Mouse (Mus musculus) layer of hippocampus, postnatal 36 days (tissue): ENCODE results near the gene Fasn. TPM values are rescaled to one million over a fixed set of nuclear protein-coding genes. Genes with fewer than 3 reads are reported as not detected.

Source experiments
- DNase-seq, 2 experiments: peaks; one replicate each; pipeline ENCODE4 v3.0.0; 2022
- total RNA-seq, 2 experiments: library from RNA; stranded (reverse); gene quantifications; 2 replicates each; pipeline ENCODE4 v1.2.3; 2021

The Fasn gene
- total RNA-seq, 2 experiments from 2014 or later, result 173 to 191 TPM

DNA sequence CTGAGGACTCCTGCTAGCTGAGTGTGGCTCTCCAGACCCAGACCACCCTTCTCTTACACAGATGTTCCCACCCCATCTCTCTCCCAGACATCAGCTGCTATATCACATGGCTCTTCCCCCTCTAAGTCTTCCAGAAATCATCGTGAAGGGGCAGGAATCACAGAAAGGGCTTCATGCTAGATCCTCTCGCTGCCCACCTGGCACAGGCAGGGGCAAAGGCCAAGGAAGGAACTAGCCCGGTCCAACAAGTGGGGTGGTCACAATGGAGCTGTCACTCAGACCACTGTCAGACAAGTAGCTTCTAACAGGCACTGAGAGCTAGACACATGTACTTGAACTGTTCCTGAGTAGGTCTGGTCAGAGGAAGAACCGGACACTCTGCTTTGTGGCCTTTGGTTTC lies 4.1 kb upstream of the Fasn start:
- no peak for DNase-seq

DNA sequence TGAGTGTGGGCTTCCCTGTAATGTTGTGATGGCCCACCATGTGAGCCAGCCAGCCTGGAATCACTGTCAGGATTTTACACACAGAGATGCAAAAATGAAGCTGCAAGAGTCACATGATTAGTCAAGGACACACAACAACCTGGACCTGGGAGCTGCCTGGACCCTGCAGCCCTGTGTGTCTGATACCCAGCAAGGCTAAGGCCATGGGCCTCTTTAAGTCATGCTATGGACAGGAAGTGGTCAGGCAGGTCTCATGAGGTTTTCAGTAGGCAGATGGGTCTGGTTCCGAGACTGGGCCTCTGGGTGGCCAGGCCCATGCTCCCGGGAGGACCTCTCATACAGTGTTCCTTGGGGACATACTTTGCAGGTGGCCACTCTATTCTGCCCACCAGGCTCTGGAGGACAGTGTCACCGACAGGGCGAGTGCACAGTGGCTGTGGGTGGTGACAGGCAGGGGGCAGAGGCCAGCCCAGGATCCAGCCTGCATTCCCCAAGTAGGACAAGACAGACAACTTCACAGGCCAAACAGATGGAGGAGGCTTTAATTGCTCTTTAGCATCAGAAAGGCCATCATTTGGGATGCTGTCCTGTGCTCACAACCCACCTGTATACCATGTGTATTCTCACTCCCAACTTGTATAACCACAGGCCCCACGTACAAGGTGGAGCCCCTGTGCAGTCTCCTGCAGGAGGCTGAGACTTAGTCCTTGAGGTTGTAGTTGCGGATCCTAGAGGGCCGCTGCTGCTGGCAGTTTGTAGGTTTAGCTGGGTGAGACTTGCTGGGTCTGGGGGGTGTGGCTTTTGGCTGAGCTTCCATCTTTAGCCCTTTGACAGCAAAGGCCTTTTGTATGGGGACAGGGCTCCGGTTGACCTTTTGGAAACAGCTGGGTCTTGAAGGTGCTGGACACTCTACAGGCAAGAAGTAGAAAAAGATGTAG lies 1.9 kb upstream of the Fasn start:
- peak in 1 of 2 experiments; percentile 1 for DNase-seq

DNA sequence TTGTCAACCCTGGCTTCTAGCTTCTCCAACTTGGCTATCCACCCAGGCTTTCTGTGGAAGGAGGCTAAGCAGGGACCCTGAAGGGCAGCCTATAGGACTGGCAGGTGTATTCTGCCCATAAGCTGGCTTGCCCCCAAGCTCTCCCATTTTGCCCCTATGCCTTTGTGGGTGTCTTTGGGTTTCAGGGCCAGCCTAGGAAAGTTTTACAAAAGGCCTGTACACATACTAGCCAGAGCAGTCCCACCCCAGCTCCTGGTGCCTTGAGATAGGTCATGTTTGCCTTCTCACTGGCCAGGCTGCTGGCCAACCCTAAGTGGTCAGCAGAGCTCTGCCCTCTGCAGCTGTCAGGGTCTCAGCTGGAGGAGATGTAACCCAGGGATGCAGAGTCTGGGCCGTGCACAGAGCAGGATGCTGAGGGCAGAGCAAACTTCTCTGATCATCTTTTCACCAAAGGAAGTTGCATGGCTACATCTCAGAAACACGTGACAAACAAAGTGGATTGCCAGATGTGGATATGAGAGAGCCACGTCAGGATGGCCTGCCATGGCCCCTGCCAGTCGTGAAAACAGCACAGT lies 1.0 kb upstream of the Fasn start:
- DNase-seq, result peak in 1 of 2 experiments; percentile 7

- DNase-seq, result no peak
These were observed 491 bp upstream of the Fasn start for GRCm38 (mm10) chr11:120824787-120825288.

GRCm38 (mm10) chr11:120823551-120823947 lies 798 bp downstream of the Fasn start:
- no peak for DNase-seq

DNA sequence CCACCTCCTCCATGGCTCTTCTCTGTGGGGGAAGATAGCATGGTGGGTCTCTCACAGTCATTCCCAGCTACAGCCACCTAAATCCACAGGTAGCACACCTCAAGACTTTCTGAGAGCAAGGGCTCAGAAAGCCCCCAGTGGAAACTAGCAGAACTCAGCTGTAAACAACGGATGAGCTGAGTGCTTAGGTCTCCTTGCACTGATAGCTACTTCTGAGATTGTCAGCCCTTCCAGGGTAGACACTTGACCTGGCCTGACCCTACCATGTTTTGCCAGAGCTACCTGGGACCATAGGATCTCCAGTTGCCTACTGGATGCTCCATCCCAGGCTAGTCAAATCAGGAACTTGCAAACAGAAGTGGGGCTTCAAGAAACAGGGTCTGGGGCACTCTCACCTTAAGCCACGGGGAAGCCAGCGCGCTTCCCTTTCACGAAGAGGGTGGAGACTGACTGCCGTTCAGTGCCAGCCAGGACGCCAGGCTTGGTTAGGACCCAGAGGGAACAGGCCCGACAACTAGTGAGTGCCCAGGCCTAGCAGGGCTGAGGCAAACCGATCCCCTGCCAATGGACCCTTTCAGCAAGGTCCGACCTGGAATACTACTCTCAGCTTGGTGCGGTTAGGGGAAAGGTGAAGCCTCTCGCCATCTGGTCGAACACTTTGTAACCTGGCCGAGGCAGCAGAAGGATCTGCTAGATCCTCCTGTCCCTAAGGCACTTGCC lies 1.4 kb downstream of the Fasn start:
- peak; percentile 16 to 30 for DNase-seq

DNA sequence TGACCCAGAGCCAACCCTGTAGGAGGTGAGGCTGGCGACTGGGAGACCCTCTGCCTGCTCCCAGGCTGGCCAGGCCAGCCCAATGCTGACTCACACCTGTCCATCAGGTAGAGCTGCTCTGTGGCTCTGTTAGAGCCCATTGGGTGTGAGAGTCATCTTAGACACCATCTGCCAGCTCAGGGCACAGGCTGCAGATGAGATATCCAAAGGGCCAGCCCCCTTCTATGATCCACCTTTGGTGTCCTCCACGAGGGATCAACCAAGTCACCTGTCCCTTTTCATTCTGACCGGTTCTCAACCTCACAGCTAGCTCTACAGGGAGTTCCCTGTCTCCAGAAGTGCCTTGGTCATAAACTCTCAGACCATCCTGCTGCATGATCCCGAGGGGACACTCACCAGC lies 2.0 kb downstream of the Fasn start:
- DNase-seq, result no peak

GRCm38 (mm10) chr11:120821076-120821922 lies 3.0 kb downstream of the Fasn start:
- DNase-seq, result no peak

GRCm38 (mm10) chr11:120820546-120820945 lies 3.8 kb downstream of the Fasn start:
- DNase-seq, result no peak

GRCm38 (mm10) chr11:120819556-120819955 lies 4.8 kb downstream of the Fasn start:
- DNase-seq, result no peak

GRCm38 (mm10) chr11:120818251-120818650 lies 6.1 kb downstream of the Fasn start:
- DNase-seq, result no peak

DNA sequence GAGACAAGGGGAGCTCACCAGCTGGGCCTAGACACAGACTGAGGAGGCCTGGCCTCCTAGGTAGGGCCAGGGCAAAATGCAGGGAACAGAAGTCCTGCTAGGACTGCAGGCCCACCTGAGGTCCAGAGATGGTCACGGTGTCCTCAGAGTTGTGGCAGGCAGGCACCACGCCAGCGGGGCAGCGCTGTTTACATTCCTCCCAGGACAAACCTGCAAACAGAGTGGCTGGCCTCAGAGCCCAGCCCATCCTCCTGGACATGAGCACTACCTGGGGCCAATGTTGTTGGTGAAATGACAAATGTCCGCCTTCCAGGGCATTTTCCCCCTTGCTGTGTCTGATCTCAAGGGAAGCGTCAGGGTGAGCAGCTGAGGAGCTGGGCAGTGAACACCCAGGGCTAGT lies 7.0 kb downstream of the Fasn start:
- DNase-seq, result no peak

- DNase-seq, result peak in 1 of 2 experiments; percentile 29
These were observed 12.3 kb downstream of the Fasn start for GRCm38 (mm10) chr11:120812068-120812467.

- no peak for DNase-seq
These were observed 16.3 kb downstream of the Fasn start for GRCm38 (mm10) chr11:120808010-120808409.

- DNase-seq, result no peak
These were observed 18.7 kb downstream of the Fasn start for GRCm38 (mm10) chr11:120805375-120806298.

- no peak for DNase-seq
These were observed 19.6 kb downstream of the Fasn start for GRCm38 (mm10) chr11:120804769-120805168.

DNA sequence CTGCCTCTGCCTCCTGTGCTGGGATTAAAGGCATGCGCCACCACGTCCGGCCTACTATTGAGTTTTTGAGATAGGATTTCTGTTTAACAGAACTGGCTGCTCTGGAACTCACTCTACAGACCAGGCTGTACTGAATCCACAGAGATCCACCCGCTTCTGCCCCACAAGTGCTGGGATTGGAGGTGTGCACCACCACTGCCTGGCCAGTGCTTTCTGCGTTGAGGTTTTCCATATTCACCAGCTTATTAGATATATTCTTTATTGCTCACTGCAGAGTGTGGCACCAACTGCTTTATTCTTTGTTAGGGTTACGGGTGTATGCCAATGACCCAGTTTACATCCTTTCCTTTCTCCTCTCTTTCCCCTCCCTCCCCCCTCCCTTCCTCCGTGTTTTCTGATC lies 20.1 kb downstream of the Fasn start:
- DNase-seq, result no peak

GRCm38 (mm10) chr11:120800061-120800904 lies 24.1 kb downstream of the Fasn start:
- peak; percentile 82 to 84 for DNase-seq

GRCm38 (mm10) chr11:120799316-120799890 lies 24.9 kb downstream of the Fasn start:
- DNase-seq, result no peak

DNA sequence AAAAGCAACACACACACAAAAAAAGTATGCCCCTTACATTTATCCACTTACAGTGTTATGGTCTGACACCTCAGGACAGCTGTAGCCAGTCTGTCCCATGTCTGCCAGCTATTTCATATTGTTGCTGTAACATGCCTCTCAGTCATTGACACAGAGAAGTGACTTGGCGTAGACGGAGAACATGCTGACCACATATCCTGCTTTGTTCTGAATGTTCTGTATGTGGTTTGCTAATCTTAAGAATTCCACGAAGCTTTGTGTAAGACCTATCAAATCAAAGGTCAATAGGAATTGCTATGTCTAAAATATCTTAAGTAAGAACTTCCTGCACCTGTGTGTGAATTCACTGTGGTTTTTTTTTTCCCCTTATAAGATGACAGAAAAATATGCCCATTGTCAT lies 26.1 kb downstream of the Fasn start:
- no peak for DNase-seq
